Mouse (Mus musculus) kidney, embryonic 15.5 days (tissue): ENCODE results near the gene Cntnap1. TPM values are rescaled to one million over a fixed set of nuclear protein-coding genes. Genes with fewer than 3 reads are reported as not detected.

ENCODE experiments used
- ATAC-seq: fragments of 200-750 bp; cut with Nextera tagmentation; replicated peaks from 2 replicates; pipeline ENCODE4 v1.8.0; 2017; ENCODE audit warnings: moderate TSS enrichment; ENCODE audit not compliant: low FRiP score
- H3K27ac ChIP-seq: fragments of 300-500 bp; sonication (generic); 2 replicates; pipeline ENCODE4 v1.5.1; 2015; ENCODE audit warnings: mild to moderate bottlenecking, inconsistent platforms
- H3K27me3 ChIP-seq: fragments of 300-500 bp; sonication (generic); 2 replicates; pipeline ENCODE4 v1.6.1; 2015; ENCODE audit warnings: inconsistent platforms
- H3K36me3 ChIP-seq: fragments of 300-500 bp; sonication (generic); 2 replicates; pipeline ENCODE4 v1.6.1; 2015; ENCODE audit warnings: inconsistent platforms
- H3K4me1 ChIP-seq: fragments of 300-500 bp; sonication (generic); 2 replicates; pipeline ENCODE4 v1.6.1; 2015; ENCODE audit warnings: inconsistent platforms
- H3K4me2 ChIP-seq: fragments of 300-500 bp; sonication (generic); 2 replicates; pipeline ENCODE4 v1.6.1; 2015; ENCODE audit warnings: moderate library complexity, mild to moderate bottlenecking, inconsistent platforms
- H3K4me3 ChIP-seq: fragments of 300-500 bp; sonication (generic); replicated peaks from 2 replicates; pipeline ENCODE4 v1.5.1; 2015; ENCODE audit warnings: mild to moderate bottlenecking, inconsistent platforms
- H3K9ac ChIP-seq: fragments of 300-500 bp; sonication (generic); 2 replicates; pipeline ENCODE4 v1.6.1; 2015; ENCODE audit warnings: mild to moderate bottlenecking, inconsistent platforms
- H3K9me3 ChIP-seq: fragments of 300-500 bp; sonication (generic); replicated peaks from 2 replicates; pipeline ENCODE4 v1.6.1; 2016; ENCODE audit warnings: inconsistent platforms
- WGBS: fragments of 180-500 bp; shearing (Covaris S2); methylation state at CpG from one replicate; pipeline ENCODE4 v1.1.7; 2015; ENCODE audit warnings: mixed read lengths; 5-methylcytosine and 5-hydroxymethylcytosine counted together
- polyA plus RNA-seq: library from polyadenylated mRNA; unstranded; fragments of >200 nt; fragmentation: Nextera tagmentation; extraction: Ambion mirVana; gene quantifications from 2 replicates; pipeline ENCODE4 v1.2.1, GENCODE M21; 2015

The Cntnap1 gene
- polyA plus RNA-seq, 1 experiment from 2014 or later: 2.0 TPM

- 34% methylated on average over 35 of the region's 35 CpGs for WGBS
- ATAC-seq: no peak
- peaks cover 69% of the 10 kb centered on the region for H3K4me1 ChIP-seq
- peaks cover 45% of the 10 kb centered on the region for H3K27me3 ChIP-seq
- peak overlapping the region; percentile 36; the same call in 1 of the 2 replicates for H3K4me3 ChIP-seq
- H3K27ac ChIP-seq: no peak overlapping the region
- no peaks in the 10 kb centered on the region for H3K9me3 ChIP-seq
- no peak overlapping the region for H3K9ac ChIP-seq
- peaks cover 66% of the 10 kb centered on the region for H3K36me3 ChIP-seq
- H3K4me2 ChIP-seq: peak overlapping the region; percentile 68
Observed at GRCm38 (mm10) chr11:101164677-101165580, 5.4 kb upstream of the Cntnap1 start.

GRCm38 (mm10) chr11:101166357-101166756 lies 4.0 kb upstream of the Cntnap1 start:
- H3K9ac ChIP-seq: no peak overlapping the region
- peaks cover 79% of the 10 kb centered on the region for H3K4me1 ChIP-seq
- H3K36me3 ChIP-seq: peaks cover 63% of the 10 kb centered on the region
- no peaks in the 10 kb centered on the region for H3K9me3 ChIP-seq
- H3K27ac ChIP-seq: no peak overlapping the region
- no peak for ATAC-seq
- peaks cover 45% of the 10 kb centered on the region for H3K27me3 ChIP-seq
- WGBS: 67% methylated on average over 14 of the region's 14 CpGs
- no peak overlapping the region for H3K4me3 ChIP-seq
- no peak overlapping the region for H3K4me2 ChIP-seq

GRCm38 (mm10) chr11:101167211-101167962 lies 2.9 kb upstream of the Cntnap1 start:
- no peaks in the 10 kb centered on the region for H3K9me3 ChIP-seq
- ATAC-seq: no peak
- H3K4me2 ChIP-seq: peak overlapping the region; percentile 17
- WGBS: 64% methylated on average over 19 of the region's 19 CpGs
- H3K4me3 ChIP-seq: no peak overlapping the region
- H3K9ac ChIP-seq: no peak overlapping the region
- H3K27me3 ChIP-seq: peaks cover 45% of the 10 kb centered on the region
- peaks cover 53% of the 10 kb centered on the region for H3K36me3 ChIP-seq
- no peak overlapping the region for H3K27ac ChIP-seq
- peaks cover 85% of the 10 kb centered on the region for H3K4me1 ChIP-seq

GRCm38 (mm10) chr11:101167963-101168300 lies 2.4 kb upstream of the Cntnap1 start:
- H3K4me3 ChIP-seq: peak overlapping the region; percentile 75; the same call in 1 of the 2 replicates
- peak overlapping the region; percentile 94 for H3K4me2 ChIP-seq
- no peak overlapping the region for H3K9ac ChIP-seq
- H3K27me3 ChIP-seq: peaks cover 45% of the 10 kb centered on the region
- no peaks in the 10 kb centered on the region for H3K9me3 ChIP-seq
- ATAC-seq: no peak
- WGBS: 49% methylated on average over 8 of the region's 8 CpGs
- H3K36me3 ChIP-seq: peaks cover 47% of the 10 kb centered on the region
- peaks cover 83% of the 10 kb centered on the region for H3K4me1 ChIP-seq
- no peak overlapping the region for H3K27ac ChIP-seq

- H3K4me1 ChIP-seq: peaks cover 83% of the 10 kb centered on the region
- peaks cover 45% of the 10 kb centered on the region for H3K27me3 ChIP-seq
- H3K9me3 ChIP-seq: no peaks in the 10 kb centered on the region
- peak overlapping the region; percentile 94 for H3K4me2 ChIP-seq
- no peak overlapping the region for H3K27ac ChIP-seq
- ATAC-seq: no peak
- no peak overlapping the region for H3K9ac ChIP-seq
- H3K36me3 ChIP-seq: peaks cover 42% of the 10 kb centered on the region
- 62% methylated on average over 18 of the region's 18 CpGs for WGBS
- peak overlapping the region; percentile 75 for H3K4me3 ChIP-seq
Observed at GRCm38 (mm10) chr11:101168301-101168980, 1.9 kb upstream of the Cntnap1 start.

- Histone ChIP-seq H3K9me3 (no peaks in the 10 kb centered on the region), H3K27me3 (peaks cover 42% of the 10 kb centered on the region), H3K27ac (peak overlapping the region; percentile 93; the same call in 1 of the 2 replicates), H3K4me1 (peaks cover 83% of the 10 kb centered on the region), H3K36me3 (peaks cover 32% of the 10 kb centered on the region), H3K4me3 (peak overlapping the region; percentile 75), H3K9ac (peak overlapping the region; percentile 75), H3K4me2 (peak overlapping the region; percentile 94)
- ATAC-seq: no peak
- 11% methylated on average over 17 of the region's 17 CpGs for WGBS
Observed at GRCm38 (mm10) chr11:101169301-101170107, 819 bp upstream of the Cntnap1 start.

GRCm38 (mm10) chr11:101170811-101171610 lies 688 bp downstream of the Cntnap1 start, which contains the start of gene Plekhh3:
Gene Plekhh3, minus strand, starts transcription at chr11:101171351.
- peak; percentile 94 for ATAC-seq
- H3K9me3 ChIP-seq: no peaks in the 10 kb centered on the region
- peak within 1 kb of the TSS; percentile 97 for H3K27ac ChIP-seq
- H3K4me3 ChIP-seq: peak within 1 kb of the TSS; percentile 75
- H3K9ac ChIP-seq: peak within 1 kb of the TSS; percentile 75
- H3K4me1 ChIP-seq: peaks cover 84% of the 10 kb centered on the region
- peaks cover 41% of the 10 kb centered on the region for H3K27me3 ChIP-seq
- H3K4me2 ChIP-seq: peak within 1 kb of the TSS; percentile 94
- peaks cover 20% of the 10 kb centered on the region for H3K36me3 ChIP-seq
- WGBS: under 1% methylated on average over 46 of the region's 50 CpGs

GRCm38 (mm10) chr11:101171721-101172433 lies 1.6 kb downstream of the Cntnap1 start:
- no peaks in the 10 kb centered on the region for H3K9me3 ChIP-seq
- H3K36me3 ChIP-seq: peaks cover 11% of the 10 kb centered on the region
- WGBS: under 1% methylated on average over 31 of the region's 31 CpGs
- H3K4me2 ChIP-seq: peak overlapping the region; percentile 94
- H3K4me1 ChIP-seq: peaks cover 88% of the 10 kb centered on the region
- H3K4me3 ChIP-seq: peak overlapping the region; percentile 75
- peaks cover 41% of the 10 kb centered on the region for H3K27me3 ChIP-seq
- peak overlapping the region; percentile 97 for H3K27ac ChIP-seq
- peak; percentile 53 for ATAC-seq
- H3K9ac ChIP-seq: peak overlapping the region; percentile 59

- ATAC-seq: no peak
- Histone ChIP-seq H3K27ac (peak overlapping the region; percentile 97), H3K4me2 (peak overlapping the region; percentile 94), H3K36me3 (peaks cover 5% of the 10 kb centered on the region), H3K27me3 (peaks cover 41% of the 10 kb centered on the region), H3K4me1 (peaks cover 91% of the 10 kb centered on the region), H3K4me3 (peak overlapping the region; percentile 75), H3K9ac (peak overlapping the region; percentile 59), H3K9me3 (no peaks in the 10 kb centered on the region)
- 10% methylated on average over 5 of the region's 5 CpGs for WGBS
Observed at GRCm38 (mm10) chr11:101172434-101172815, 2.1 kb downstream of the Cntnap1 start.

- H3K27ac ChIP-seq: peak overlapping the region; percentile 94
- peak overlapping the region; percentile 94 for H3K4me2 ChIP-seq
- 6% methylated on average over 11 of the region's 11 CpGs for WGBS
- peaks cover 41% of the 10 kb centered on the region for H3K27me3 ChIP-seq
- no peaks in the 10 kb centered on the region for H3K36me3 ChIP-seq
- no peak overlapping the region for H3K9ac ChIP-seq
- no peaks in the 10 kb centered on the region for H3K9me3 ChIP-seq
- ATAC-seq: no peak
- H3K4me1 ChIP-seq: peaks cover 90% of the 10 kb centered on the region
- H3K4me3 ChIP-seq: peak overlapping the region; percentile 41
Observed at GRCm38 (mm10) chr11:101173112-101173511, 2.8 kb downstream of the Cntnap1 start.
